Mouse (Mus musculus) lung, embryonic 15.5 days (tissue): ENCODE data around the gene Mast3. TPM values are rescaled to one million over a fixed set of nuclear protein-coding genes. Genes with fewer than 3 reads are reported as not detected.
A peak's percentile ranks its signal among the peaks of the same experiment; 100 is the strongest.

Experiments
- ATAC-seq: fragments of 200-750 bp; cut with Nextera tagmentation; 2 replicates; pipeline ENCODE4 v1.8.0; 2017; ENCODE audit warnings: moderate number of reproducible peaks, borderline replicate concordance; ENCODE audit not compliant: low FRiP score, low TSS enrichment; ENCODE audit errors: extremely low read depth
- H3K27ac ChIP-seq: fragments of 300-500 bp; sonication (generic); 2 replicates; pipeline ENCODE4 v1.5.1; 2015; ENCODE audit warnings: moderate library complexity, mild to moderate bottlenecking, inconsistent platforms
- H3K27me3 ChIP-seq: fragments of 300-500 bp; sonication (generic); 2 replicates; pipeline ENCODE4 v1.6.1; 2015; ENCODE audit warnings: inconsistent platforms
- H3K36me3 ChIP-seq: fragments of 300-500 bp; sonication (generic); 2 replicates; pipeline ENCODE4 v1.6.1; 2015; ENCODE audit warnings: inconsistent platforms
- H3K4me1 ChIP-seq: fragments of 300-500 bp; sonication (generic); 2 replicates; pipeline ENCODE4 v1.6.1; 2015; ENCODE audit warnings: inconsistent platforms
- H3K4me2 ChIP-seq: fragments of 300-500 bp; sonication (generic); 2 replicates; pipeline ENCODE4 v1.6.1; 2015; ENCODE audit warnings: inconsistent platforms, mild to moderate bottlenecking, moderate library complexity
- H3K4me3 ChIP-seq: fragments of 300-500 bp; sonication (generic); 2 replicates; pipeline ENCODE4 v1.5.1; 2015; ENCODE audit warnings: mild to moderate bottlenecking, inconsistent platforms
- H3K9ac ChIP-seq: fragments of 300-500 bp; sonication (generic); 2 replicates; pipeline ENCODE4 v1.6.1; 2015; ENCODE audit warnings: inconsistent platforms
- H3K9me3 ChIP-seq: fragments of 300-500 bp; sonication (generic); 2 replicates; pipeline ENCODE4 v1.6.1; 2016; ENCODE audit warnings: inconsistent platforms
- WGBS: fragments of 180-500 bp; shearing (Covaris S2); methylation state at CpG from one replicate; pipeline ENCODE4 v1.1.7; 2015; 5-methylcytosine and 5-hydroxymethylcytosine counted together
- polyA plus RNA-seq: library from polyadenylated mRNA; unstranded; fragments of >200 nt; fragmentation: Nextera tagmentation; extraction: Ambion mirVana; gene quantifications from 2 replicates; pipeline ENCODE4 v1.2.1, GENCODE M21; 2015

Mast3 gene
- polyA plus RNA-seq, 1 experiment from 2014 or later, result 15.8 TPM

DNA sequence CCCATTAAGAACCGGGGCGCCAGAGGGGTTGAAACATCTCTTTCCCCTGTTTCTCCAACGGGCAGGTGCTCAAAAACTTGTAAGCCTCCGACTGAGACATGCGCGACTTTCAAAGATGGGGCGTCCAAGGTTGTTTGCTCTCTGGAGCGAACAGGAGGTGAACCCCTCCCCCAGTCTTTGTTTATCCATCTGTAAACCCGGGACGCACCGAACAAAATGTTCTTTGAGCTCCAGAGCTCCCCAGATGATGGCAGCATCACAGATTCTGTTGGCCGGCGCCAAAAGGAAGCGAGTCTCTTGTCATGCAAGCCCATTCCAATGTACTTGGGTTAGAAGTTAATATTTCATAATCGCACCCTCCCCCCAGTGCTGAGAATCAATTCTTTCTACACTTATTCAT lies 6.6 kb downstream of the Mast3 start:
- H3K27me3 ChIP-seq, result peaks cover 66% of the 10 kb centered on the region

DNA sequence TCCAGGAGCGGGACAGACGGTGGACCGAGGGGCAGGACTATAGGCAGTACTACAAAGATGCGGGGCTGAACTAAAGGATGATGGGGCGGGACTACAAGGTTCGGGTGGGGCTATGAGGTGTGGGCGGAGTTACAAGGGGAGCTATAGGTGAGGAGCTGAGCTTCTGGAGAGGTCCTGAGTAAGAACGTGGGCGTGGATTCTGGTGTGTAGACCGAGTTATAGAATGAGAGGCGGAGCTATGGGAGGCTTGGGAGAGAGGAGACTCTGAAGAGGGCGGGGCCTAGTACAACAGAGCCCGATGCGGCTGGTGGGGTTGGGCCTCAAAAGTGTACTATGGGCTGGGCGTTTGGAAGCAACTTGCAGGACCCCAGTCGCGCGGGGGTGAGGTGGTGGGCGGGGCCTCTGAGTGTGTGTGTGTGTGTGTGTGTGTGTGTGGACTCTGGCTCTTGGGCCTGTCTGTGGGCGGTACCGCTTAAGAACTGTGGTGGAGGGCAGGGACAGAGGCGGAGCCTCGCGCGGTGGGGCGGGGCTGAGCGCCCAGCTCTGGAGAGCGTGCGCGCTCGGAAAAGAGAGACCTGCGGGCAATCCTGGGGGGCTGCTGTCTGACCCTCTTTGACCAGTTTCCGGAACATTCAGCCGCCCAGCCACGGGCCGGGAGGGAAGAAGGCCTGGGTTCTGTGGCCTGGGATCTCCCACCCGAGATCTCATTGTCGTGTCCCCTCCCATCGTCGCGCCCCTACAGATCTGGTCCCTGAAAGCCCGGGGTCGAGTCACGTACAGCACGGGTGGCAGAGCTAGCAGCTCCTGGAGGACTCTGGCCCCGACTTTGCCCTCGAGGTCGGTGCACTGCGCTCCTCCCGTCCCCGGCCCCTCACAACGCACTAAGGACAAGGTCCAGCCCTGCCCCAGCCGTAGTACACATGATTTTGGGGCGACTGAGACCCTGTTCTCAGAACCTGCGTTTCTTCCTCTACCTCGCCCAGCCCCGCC lies 7.5 kb downstream of the Mast3 start:
- Histone ChIP-seq H3K9ac (peak overlapping the region; percentile 44), H3K4me1 (peaks cover 36% of the 10 kb centered on the region), H3K4me2 (peak overlapping the region; percentile 95), H3K36me3 (no peaks in the 10 kb centered on the region), H3K4me3 (peak overlapping the region; percentile 55), H3K27me3 (peaks cover 63% of the 10 kb centered on the region), H3K27ac (no peak overlapping the region), H3K9me3 (no peaks in the 10 kb centered on the region)
- ATAC-seq, result peak; percentile 85
- WGBS, result under 1% methylated on average over 53 of the region's 57 CpGs

More for the DNA sequence above, 6.6 kb downstream of the Mast3 start:
- no peak for ATAC-seq
- Histone ChIP-seq H3K4me2 (peak overlapping the region; percentile 95), H3K27ac (no peak overlapping the region), H3K9ac (no peak overlapping the region), H3K4me1 (peaks cover 27% of the 10 kb centered on the region), H3K36me3 (no peaks in the 10 kb centered on the region), H3K4me3 (peak overlapping the region; percentile 55), H3K9me3 (no peaks in the 10 kb centered on the region)
- 11% methylated on average over 15 of the region's 15 CpGs for WGBS

DNA sequence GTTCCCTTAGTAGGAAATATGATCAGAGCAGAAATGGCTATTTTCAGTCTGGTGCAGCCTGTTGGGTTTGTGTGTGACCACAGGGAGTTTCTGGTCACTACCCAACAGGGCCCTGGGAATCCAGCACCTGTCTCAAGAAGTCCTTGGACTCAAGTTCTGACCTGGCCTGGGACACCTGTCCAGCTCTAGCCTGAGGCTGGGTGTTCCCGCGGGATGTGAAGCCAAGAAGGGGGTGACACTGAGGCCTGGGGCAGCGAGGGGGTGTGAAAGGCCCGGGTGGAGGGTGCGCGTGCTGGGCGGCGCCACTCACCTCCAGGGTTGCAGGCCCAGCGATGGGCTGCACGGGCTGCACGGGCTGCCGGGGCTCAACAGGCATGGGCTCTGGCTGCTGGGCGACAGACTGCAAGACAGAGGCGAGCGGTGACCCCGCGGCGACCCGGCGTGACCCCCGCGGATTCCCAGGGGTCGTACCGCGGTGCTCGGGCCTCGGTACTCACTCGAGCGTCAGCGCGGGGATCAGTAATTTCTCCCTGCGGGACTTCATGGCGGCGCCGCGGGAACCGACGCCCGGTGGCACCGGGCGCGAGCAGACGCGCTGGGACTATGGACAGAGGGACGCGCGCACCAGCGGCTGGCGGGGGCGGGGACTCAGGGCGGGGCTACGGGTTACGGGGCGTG lies 8.3 kb downstream of the Mast3 start:
- ATAC-seq, result no peak
- peak overlapping the region; percentile 39; the same call in 1 of the 2 replicates for H3K27ac ChIP-seq
- H3K4me3 ChIP-seq, result peak overlapping the region; percentile 55
- H3K9me3 ChIP-seq, result no peaks in the 10 kb centered on the region
- WGBS, result 4% methylated on average over 54 of the region's 54 CpGs
- no peaks in the 10 kb centered on the region for H3K36me3 ChIP-seq
- peaks cover 55% of the 10 kb centered on the region for H3K27me3 ChIP-seq
- H3K9ac ChIP-seq, result peak overlapping the region; percentile 56
- peak overlapping the region; percentile 95 for H3K4me2 ChIP-seq
- peaks cover 41% of the 10 kb centered on the region for H3K4me1 ChIP-seq

DNA sequence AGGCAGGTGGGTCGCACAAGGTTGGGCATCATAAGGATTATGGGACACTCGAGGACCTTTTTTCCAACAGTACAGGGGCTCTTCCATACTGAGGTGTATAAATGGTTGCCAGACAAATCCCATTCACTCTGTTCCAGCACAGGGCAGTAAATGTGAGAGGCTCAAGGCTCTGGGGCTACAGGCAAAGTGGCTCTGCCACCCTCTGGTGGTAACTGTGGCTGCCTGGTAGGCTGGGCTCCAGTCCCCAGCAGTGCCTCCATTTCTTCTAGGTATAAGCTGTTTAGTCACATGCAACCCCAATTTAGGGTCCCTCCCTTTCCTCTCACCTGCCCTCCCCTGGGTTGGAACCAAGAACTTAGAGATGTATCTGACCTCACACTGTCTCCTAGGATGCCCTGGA lies 9.5 kb downstream of the Mast3 start:
- Histone ChIP-seq H3K4me2 (no peak overlapping the region), H3K27me3 (peaks cover 46% of the 10 kb centered on the region), H3K36me3 (no peaks in the 10 kb centered on the region), H3K9ac (no peak overlapping the region), H3K9me3 (no peaks in the 10 kb centered on the region), H3K4me1 (peaks cover 52% of the 10 kb centered on the region), H3K27ac (no peak overlapping the region), H3K4me3 (no peak overlapping the region)
- ATAC-seq, result no peak
- WGBS, result 86% methylated on average over 2 of the region's 2 CpGs

DNA sequence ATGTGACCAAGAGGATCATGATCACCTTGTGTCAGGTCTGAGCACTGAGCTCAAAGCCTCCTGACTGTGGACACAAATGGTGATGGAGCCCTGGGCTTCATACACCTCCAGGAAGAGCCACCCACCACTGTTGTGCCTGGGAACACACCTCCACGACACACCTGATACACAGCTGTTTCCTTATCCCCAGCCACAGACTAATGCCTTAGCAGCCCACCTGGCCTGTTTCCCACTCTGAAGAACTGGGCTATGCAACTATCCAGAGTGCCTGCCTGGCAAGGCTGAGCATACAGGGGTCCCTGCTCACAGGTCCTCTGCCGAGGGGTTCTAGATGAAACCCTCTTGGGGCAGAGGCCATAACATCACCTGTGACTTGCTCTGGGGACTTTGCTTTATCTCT lies 10.6 kb downstream of the Mast3 start:
- no peaks in the 10 kb centered on the region for H3K9me3 ChIP-seq
- H3K27me3 ChIP-seq, result peaks cover 34% of the 10 kb centered on the region
- no peak overlapping the region for H3K4me2 ChIP-seq
- no peak overlapping the region for H3K4me3 ChIP-seq
- 0 out of 2 replicates have a peak, but pooled peaks cover 4% of the 10 kb centered on the region for H3K36me3 ChIP-seq
- WGBS, result 76% methylated on average over 2 of the region's 2 CpGs
- peaks cover 55% of the 10 kb centered on the region for H3K4me1 ChIP-seq
- no peak overlapping the region for H3K9ac ChIP-seq
- ATAC-seq, result no peak
- H3K27ac ChIP-seq, result no peak overlapping the region

DNA sequence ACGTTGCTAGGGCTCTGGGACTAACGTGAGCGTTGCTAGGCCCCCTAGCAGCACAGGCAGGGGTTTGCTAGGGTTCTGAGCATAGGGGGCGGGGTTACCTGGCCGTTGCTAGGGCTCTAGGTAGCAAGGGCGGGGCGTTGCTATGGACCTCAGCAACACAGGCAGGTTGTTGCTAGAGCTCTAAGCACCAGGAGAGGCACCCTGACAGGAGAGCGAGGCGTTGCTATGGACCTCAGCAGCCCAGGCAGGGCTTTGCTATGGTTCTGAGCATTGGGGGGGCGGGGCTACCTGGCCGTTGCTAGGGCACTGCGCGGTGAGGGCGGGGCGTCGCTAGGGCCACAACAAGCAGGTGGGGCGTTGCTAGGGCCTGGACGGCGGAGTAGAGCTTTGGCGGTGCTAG lies 12.2 kb downstream of the Mast3 start:
- no peaks in the 10 kb centered on the region for H3K9me3 ChIP-seq
- peaks cover 19% of the 10 kb centered on the region; the same call in 1 of the 2 replicates for H3K27me3 ChIP-seq
- peak overlapping the region; percentile 86 for H3K4me3 ChIP-seq
- H3K4me1 ChIP-seq, result peaks cover 58% of the 10 kb centered on the region
- H3K4me2 ChIP-seq, result peak overlapping the region; percentile 93
- ATAC-seq, result peak; percentile 48
- peak overlapping the region; percentile 90 for H3K27ac ChIP-seq
- WGBS, result under 1% methylated on average over 20 of the region's 20 CpGs
- H3K36me3 ChIP-seq, result peaks cover 8% of the 10 kb centered on the region; the same call in 1 of the 2 replicates
- peak overlapping the region; percentile 98; the same call in 1 of the 2 replicates for H3K9ac ChIP-seq

DNA sequence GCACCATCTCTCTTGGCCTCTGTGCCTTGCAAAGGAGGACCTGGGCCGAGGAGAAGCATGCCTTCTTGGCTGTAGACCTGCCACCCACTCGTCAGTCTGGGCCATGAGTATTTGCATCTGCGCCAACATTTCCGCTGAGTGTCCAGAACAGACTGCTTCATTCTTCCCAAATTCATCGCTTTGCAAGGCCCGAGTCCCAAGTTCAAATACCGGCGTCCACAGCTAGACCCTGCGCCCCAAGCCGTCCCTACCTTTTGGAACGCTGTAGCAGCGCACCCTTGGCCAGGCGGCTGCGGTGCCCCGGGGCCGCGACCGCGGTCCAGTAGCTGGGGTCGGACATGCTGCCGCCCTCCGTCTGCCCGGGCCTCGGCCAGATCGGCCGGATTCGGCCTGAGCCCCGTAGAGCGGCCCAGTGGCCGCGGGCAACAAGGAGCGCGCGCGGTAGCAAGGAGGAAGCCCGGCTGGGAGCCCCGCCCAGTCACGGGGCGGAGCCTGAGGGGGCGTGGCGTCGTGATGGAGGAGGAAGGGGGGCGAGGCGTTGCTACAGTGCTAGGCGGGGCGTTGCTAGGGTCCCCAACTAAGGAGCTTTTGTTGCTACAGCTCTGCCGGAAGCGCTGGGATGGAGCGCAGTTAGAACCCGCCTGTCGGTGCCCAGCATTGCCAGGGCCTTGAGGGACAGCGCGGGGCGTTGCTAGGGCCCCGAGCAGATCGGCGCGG lies 12.7 kb downstream of the Mast3 start:
- Histone ChIP-seq H3K36me3 (peaks cover 12% of the 10 kb centered on the region), H3K4me1 (peaks cover 56% of the 10 kb centered on the region), H3K4me2 (peak overlapping the region; percentile 93), H3K9me3 (no peaks in the 10 kb centered on the region), H3K27ac (peak overlapping the region; percentile 90), H3K4me3 (peak overlapping the region; percentile 86), H3K9ac (peak overlapping the region; percentile 98), H3K27me3 (peaks cover 18% of the 10 kb centered on the region; the same call in 1 of the 2 replicates)
- 2% methylated on average over 58 of the region's 58 CpGs for WGBS
- ATAC-seq, result peak; percentile 80

DNA sequence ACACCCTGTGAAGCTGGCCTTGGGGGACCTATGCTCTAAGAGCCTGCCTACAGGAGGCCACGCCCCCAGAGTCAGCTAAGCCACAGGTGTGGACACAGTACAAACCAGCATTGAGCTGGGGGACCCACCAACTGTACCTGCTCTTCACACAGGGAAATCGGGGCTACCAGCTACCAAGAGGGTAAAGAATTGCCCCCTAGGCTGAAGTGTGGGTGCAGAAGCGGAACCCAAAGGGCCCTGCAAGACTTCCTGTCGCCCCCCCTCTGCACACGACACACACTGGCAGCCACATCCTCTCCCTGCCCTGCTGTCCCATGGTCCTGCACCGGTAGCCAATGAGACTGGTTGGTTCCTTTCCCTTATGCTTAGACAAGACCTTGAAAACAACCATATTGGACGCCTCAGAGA lies 13.6 kb downstream of the Mast3 start:
- H3K4me1 ChIP-seq, result peaks cover 51% of the 10 kb centered on the region
- WGBS, result 45% methylated on average over 7 of the region's 7 CpGs
- peak overlapping the region; percentile 93 for H3K4me2 ChIP-seq
- H3K9me3 ChIP-seq, result no peaks in the 10 kb centered on the region
- ATAC-seq, result no peak
- H3K36me3 ChIP-seq, result peaks cover 19% of the 10 kb centered on the region
- H3K27ac ChIP-seq, result 0 out of 2 replicates have a peak overlapping the region, but pooled peaks have one; percentile 90
- peak overlapping the region; percentile 86 for H3K4me3 ChIP-seq
- peak overlapping the region; percentile 98 for H3K9ac ChIP-seq
- peaks cover 18% of the 10 kb centered on the region; the same call in 1 of the 2 replicates for H3K27me3 ChIP-seq

DNA sequence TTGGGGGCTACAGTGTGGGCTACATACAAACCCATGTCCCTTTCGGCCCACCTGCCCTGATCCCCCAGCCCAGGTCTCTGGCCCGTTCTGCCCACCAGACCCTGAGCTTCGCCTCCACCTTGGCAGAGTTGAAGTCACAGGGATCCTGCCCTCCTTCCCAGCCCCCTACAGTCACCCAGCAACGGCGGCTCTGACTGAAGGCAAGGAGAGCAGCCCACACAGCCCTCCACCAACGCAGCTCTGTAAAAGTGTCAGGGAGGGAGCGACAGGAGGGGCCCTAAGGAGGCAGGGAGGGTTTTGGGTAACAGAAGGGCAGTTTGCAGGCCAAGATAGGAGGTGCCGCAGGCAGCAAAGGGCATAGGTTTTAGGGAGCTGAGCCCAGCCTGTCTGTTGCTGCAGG lies 14.0 kb downstream of the Mast3 start:
- no peaks in the 10 kb centered on the region for H3K9me3 ChIP-seq
- ATAC-seq, result no peak
- H3K9ac ChIP-seq, result peak overlapping the region; percentile 25; the same call in 1 of the 2 replicates
- peak overlapping the region; percentile 86 for H3K4me3 ChIP-seq
- no peak overlapping the region for H3K27ac ChIP-seq
- WGBS, result 47% methylated on average over 8 of the region's 8 CpGs
- peak overlapping the region; percentile 93 for H3K4me2 ChIP-seq
- peaks cover 48% of the 10 kb centered on the region for H3K4me1 ChIP-seq
- peaks cover 22% of the 10 kb centered on the region for H3K36me3 ChIP-seq
- peaks cover 18% of the 10 kb centered on the region; the same call in 1 of the 2 replicates for H3K27me3 ChIP-seq

DNA sequence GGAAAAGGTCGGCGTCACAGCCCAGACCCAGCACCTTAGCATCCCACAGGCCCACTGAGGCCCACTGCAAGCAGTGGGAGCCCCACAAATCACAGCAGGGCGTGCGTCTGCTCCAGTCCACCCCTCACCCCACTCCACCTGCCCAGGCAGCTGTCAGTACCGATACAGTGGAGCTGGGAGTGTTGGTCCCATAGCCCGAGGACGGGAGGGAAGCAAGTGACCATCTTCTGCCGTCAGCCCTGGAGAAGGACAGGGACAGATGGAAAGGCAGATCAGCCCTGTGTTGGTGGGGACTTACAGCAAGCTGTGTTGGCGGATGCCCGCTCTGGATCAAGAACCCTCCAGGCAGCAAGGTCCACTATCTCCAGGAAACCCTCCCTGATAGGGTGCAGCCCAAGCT lies 15.8 kb downstream of the Mast3 start:
- no peak overlapping the region for H3K27ac ChIP-seq
- H3K4me1 ChIP-seq, result peaks cover 48% of the 10 kb centered on the region
- no peak for ATAC-seq
- H3K27me3 ChIP-seq, result peaks cover 6% of the 10 kb centered on the region; the same call in 1 of the 2 replicates
- no peak overlapping the region for H3K4me3 ChIP-seq
- no peak overlapping the region for H3K9ac ChIP-seq
- no peak overlapping the region for H3K4me2 ChIP-seq
- no peaks in the 10 kb centered on the region for H3K9me3 ChIP-seq
- H3K36me3 ChIP-seq, result peaks cover 35% of the 10 kb centered on the region
- 80% methylated on average over 10 of the region's 10 CpGs for WGBS
